Mouse (Mus musculus) myocyte (in vitro differentiated cells): ENCODE measurements around the gene Sypl. TPM values are rescaled to one million over a fixed set of nuclear protein-coding genes. Genes with fewer than 3 reads are reported as not detected.

Experiments
- H3K27me3 ChIP-seq: one replicate; pipeline ENCODE4 v1.6.1; 2011; ENCODE audit not compliant: control insufficient read depth, insufficient read depth, insufficient read length
- H3K36me3 ChIP-seq: one replicate; pipeline ENCODE4 v1.6.1; 2011; ENCODE audit not compliant: control insufficient read depth, insufficient read depth
- H3K4me2 ChIP-seq: one replicate; pipeline ENCODE4 v1.6.1; 2011; ENCODE audit warnings: low read depth, control low read depth
- H3K4me3 ChIP-seq: one replicate; pipeline ENCODE4 v1.5.1; 2011; ENCODE audit warnings: mild to moderate bottlenecking, control low read depth, moderate library complexity
- H3K79me2 ChIP-seq: one replicate; pipeline ENCODE4 v1.6.1; 2011; ENCODE audit not compliant: control insufficient read depth, insufficient read depth
- H3ac ChIP-seq: one replicate; pipeline ENCODE4 v1.6.1; 2011; ENCODE audit not compliant: control insufficient read depth, insufficient read length
- CEBPB ChIP-seq: IDR thresholded peaks from 2 replicates; pipeline ENCODE4 v1.6.1; 2011; ENCODE audit warnings: mild to moderate bottlenecking, moderate library complexity; ENCODE audit not compliant: poor library complexity, insufficient read depth, severe bottlenecking
- E2F4 ChIP-seq: IDR thresholded peaks from one replicate; pipeline ENCODE4 v1.6.1; 2011; ENCODE audit warnings: mild to moderate bottlenecking, control low read depth, moderate library complexity; ENCODE audit not compliant: insufficient read depth
- MAX ChIP-seq: IDR thresholded peaks from one replicate; pipeline ENCODE4 v1.6.1; 2011; ENCODE audit warnings: low read depth, mild to moderate bottlenecking, control low read depth
- MYOD1 ChIP-seq, 3 experiments: IDR thresholded peaks; one replicate each; pipeline ENCODE4 v1.6.1; 2011; ENCODE audit warnings: control low read depth in 2 of 3, low read depth in 2 of 3, mild to moderate bottlenecking in 2 of 3, moderate library complexity in 1 of 3; ENCODE audit not compliant: insufficient read length in 2 of 3, control insufficient read depth in 1 of 3
- MYOG ChIP-seq, 3 experiments: IDR thresholded peaks; one replicate each; pipeline ENCODE4 v1.6.1; 2011; ENCODE audit warnings: control low read depth in 2 of 3, low read depth in 2 of 3, mild to moderate bottlenecking in 2 of 3; ENCODE audit not compliant: insufficient read length in 2 of 3, control insufficient read depth in 1 of 3, insufficient read depth in 1 of 3
- POLR2A ChIP-seq: IDR thresholded peaks from one replicate; pipeline ENCODE4 v1.6.1; 2011; ENCODE audit warnings: low read depth, mild to moderate bottlenecking, control low read depth, moderate library complexity; ENCODE audit not compliant: insufficient read length
- POLR2AphosphoS2 ChIP-seq: IDR thresholded peaks from one replicate; pipeline ENCODE4 v1.6.1; 2011; ENCODE audit warnings: low read depth, control low read depth; ENCODE audit not compliant: insufficient read length
- REST ChIP-seq: IDR thresholded peaks from one replicate; pipeline ENCODE4 v1.6.1; 2011; ENCODE audit warnings: mild to moderate bottlenecking, control low read depth, moderate library complexity; ENCODE audit not compliant: insufficient read depth, insufficient read length
- SRF ChIP-seq: IDR thresholded peaks from one replicate; pipeline ENCODE4 v1.6.1; 2011; ENCODE audit warnings: low read depth; ENCODE audit not compliant: control insufficient read depth, insufficient read length
- TCF12 ChIP-seq: IDR thresholded peaks from one replicate; pipeline ENCODE4 v1.6.1; 2011; ENCODE audit warnings: mild to moderate bottlenecking, control low read depth; ENCODE audit not compliant: poor library complexity, insufficient read depth, severe bottlenecking
- TCF3 ChIP-seq: IDR thresholded peaks from one replicate; pipeline ENCODE4 v1.6.1; 2011; ENCODE audit warnings: low read depth, control low read depth; ENCODE audit not compliant: insufficient read length
- USF1 ChIP-seq: IDR thresholded peaks from one replicate; pipeline ENCODE4 v1.6.1; 2011; ENCODE audit warnings: low read depth, mild to moderate bottlenecking, control low read depth, moderate library complexity
- polyA plus RNA-seq: library from polyadenylated mRNA; unstranded; fragments of >200 nt; fragmentation: generic; extraction: Trizol; gene quantifications from one replicate; pipeline ENCODE4 v1.2.1, GENCODE M21; 2012; ENCODE audit warnings: missing spikeins

Sypl gene
- polyA plus RNA-seq, 1 experiment: 64.0 TPM

DNA sequence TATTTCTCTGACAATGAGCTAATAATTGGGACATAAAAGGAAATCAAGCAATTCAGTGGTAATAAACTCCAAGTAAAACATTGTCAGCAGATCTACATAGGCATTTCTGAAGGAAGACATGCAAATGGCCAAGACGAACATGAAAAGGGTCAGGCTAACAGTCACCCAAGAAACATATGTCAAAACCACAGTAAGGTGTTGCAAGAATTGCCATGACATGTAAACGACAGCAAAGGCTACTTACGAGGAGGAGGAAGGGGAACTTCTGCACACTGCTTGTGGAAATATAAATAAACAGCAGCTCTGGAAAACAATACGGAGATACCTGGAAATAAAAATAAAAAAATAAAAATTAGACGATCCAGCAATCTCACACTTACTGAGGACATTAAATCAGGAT lies 40.9 kb upstream of the Sypl start:
- H3K27me3 ChIP-seq: peaks cover 7% of the 10 kb centered on the region

DNA sequence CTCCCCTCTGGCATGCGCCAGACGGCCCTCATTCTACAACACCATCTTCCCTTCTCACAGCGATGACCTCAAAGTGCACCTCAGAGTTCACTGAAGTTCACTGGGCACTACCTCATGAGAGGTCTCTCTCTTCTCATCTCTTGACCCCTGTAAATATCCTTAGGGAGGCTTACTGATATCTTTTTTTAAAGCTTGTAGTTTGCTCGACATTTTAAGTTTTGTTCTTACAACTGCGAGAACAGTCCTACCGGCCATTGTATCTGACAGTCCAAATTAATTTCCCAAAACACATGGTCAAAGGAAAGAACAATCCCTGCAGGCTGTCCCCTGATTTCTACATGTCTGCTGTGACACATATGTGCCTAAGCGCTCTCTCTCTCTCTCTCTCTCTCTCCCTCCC lies 35.0 kb upstream of the Sypl start:
- H3K4me2 ChIP-seq: no peak overlapping the region
- no peaks in the 10 kb centered on the region for H3K79me2 ChIP-seq
- H3K27me3 ChIP-seq: no peaks in the 10 kb centered on the region
- no peak overlapping the region for H3K4me3 ChIP-seq
- H3ac ChIP-seq: no peak overlapping the region
- no peaks in the 10 kb centered on the region for H3K36me3 ChIP-seq
- TF ChIP-seq POLR2A: no peak
- no peak for TF ChIP-seq POLR2AphosphoS2
- no peak for TF ChIP-seq MYOG (IDR thresholded peaks at IDR 0.05; ENCODE audit: control insufficient read depth in 1 of 3, insufficient read depth in 1 of 3, insufficient read length in 2 of 3, low read depth in 2 of 3)
- TF ChIP-seq TCF12: no peak
- TF ChIP-seq CEBPB: no peak
- no peak for TF ChIP-seq MAX
- TF ChIP-seq E2F4: no peak
- TF ChIP-seq MYOD1 (IDR thresholded peaks at IDR 0.05; ENCODE audit: control insufficient read depth in 1 of 3, insufficient read length in 2 of 3, low read depth in 2 of 3): no peak
- no peak for TF ChIP-seq REST
- TF ChIP-seq SRF: no peak
- TF ChIP-seq USF1: no peak
- TF ChIP-seq TCF3: no peak

More for the DNA sequence above, 40.9 kb upstream of the Sypl start:
- TF ChIP-seq POLR2AphosphoS2 (no peak), MYOG (IDR thresholded peaks at IDR 0.05; ENCODE audit: control insufficient read depth in 1 of 3, insufficient read depth in 1 of 3, insufficient read length in 2 of 3, low read depth in 2 of 3) (no peak), MYOD1 (IDR thresholded peaks at IDR 0.05; ENCODE audit: control insufficient read depth in 1 of 3, insufficient read length in 2 of 3, low read depth in 2 of 3) (no peak), POLR2A (no peak), MAX (no peak), CEBPB (no peak), REST (no peak), USF1 (no peak), TCF3 (no peak), E2F4 (no peak), SRF (no peak), TCF12 (no peak)
- Histone ChIP-seq H3K4me3 (no peak overlapping the region), H3ac (no peak overlapping the region), H3K4me2 (no peak overlapping the region), H3K36me3 (no peaks in the 10 kb centered on the region), H3K79me2 (no peaks in the 10 kb centered on the region)

DNA sequence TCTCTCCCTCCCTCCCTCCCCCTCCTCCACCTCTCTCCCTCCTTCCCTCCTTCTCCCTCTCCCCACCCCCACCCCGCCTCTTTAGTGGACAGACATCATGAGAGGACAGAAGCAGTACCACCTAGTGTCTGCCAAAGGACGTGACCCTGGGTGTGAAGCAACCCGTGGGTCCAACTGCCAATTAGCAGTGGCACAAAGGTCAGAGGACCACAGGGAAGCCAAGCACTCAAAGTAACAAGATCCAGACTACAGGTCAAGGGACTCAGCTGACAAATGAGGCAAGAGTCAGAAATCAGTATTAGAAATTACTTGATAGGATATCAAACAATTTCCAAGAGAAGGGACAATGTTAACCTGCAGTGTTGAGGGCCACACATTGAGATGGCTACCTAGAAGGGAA lies 34.6 kb upstream of the Sypl start:
- no peak overlapping the region for H3K4me2 ChIP-seq
- no peak for TF ChIP-seq MYOD1 (IDR thresholded peaks at IDR 0.05; ENCODE audit: control insufficient read depth in 1 of 3, insufficient read length in 2 of 3, low read depth in 2 of 3)
- TF ChIP-seq MYOG (IDR thresholded peaks at IDR 0.05; ENCODE audit: control insufficient read depth in 1 of 3, insufficient read depth in 1 of 3, insufficient read length in 2 of 3, low read depth in 2 of 3): no peak
- no peak for TF ChIP-seq REST
- no peak for TF ChIP-seq USF1
- TF ChIP-seq CEBPB: no peak
- no peak for TF ChIP-seq TCF12
- TF ChIP-seq POLR2A: no peak
- TF ChIP-seq TCF3: no peak
- TF ChIP-seq POLR2AphosphoS2: no peak
- TF ChIP-seq MAX: no peak
- H3K4me3 ChIP-seq: no peak overlapping the region

DNA sequence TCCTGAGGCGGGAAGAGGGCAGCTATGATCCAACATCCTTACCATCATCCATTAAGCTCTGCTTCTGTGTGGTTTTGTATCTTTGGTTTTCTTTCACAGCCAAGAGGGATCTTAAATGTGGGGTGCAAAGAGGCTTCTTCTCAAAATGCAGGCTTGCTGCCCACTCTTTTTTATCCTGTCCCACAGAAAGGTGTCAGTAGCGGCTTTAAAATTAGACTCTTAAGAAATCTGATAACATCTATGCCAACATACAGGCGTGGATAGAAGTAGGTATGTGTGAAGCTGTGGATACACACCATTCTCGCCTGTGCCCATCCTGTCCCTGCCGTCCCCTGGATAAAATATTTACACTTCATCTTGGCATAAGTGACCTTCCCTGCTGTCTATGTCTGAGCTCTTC lies 34.2 kb upstream of the Sypl start:
- TF ChIP-seq CEBPB (no peak), MAX (no peak)
- Histone ChIP-seq H3ac (no peak overlapping the region), H3K4me3 (no peak overlapping the region), H3K4me2 (no peak overlapping the region), H3K27me3 (no peaks in the 10 kb centered on the region), H3K36me3 (no peaks in the 10 kb centered on the region), H3K79me2 (no peaks in the 10 kb centered on the region)

More for the DNA sequence above, 34.6 kb upstream of the Sypl start:
- Histone ChIP-seq H3ac (no peak overlapping the region), H3K79me2 (no peaks in the 10 kb centered on the region), H3K27me3 (no peaks in the 10 kb centered on the region), H3K36me3 (no peaks in the 10 kb centered on the region)

DNA sequence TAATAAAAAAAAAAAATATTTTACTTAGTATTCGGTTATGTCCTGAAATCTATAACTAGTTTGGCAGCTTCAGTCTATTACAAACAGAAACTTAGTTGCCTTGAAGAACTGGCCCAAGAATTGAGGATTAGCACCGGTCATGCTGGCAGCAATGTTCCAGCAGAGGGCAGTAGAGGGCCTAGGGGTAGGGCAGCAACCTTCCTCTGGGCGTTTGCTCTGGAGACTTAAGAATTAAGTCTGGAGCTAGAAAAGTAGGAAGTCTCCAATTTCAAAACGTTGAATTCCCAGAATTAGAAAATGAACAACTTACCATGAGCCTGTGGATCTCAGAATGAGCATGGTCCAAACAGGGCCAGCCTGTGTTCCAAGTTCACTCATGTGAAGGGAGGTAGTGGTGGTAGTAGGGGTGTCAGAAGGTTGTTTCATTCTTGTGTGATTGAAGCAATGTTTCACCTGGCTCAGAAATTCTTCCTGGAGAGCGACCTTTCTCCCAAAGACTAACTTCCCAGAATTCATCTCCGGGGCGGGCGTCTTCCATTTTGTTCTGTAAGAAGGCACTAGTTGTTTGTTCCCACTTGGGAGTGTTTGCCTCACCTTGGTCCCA lies 33.4 kb upstream of the Sypl start:
- Histone ChIP-seq H3ac (no peak overlapping the region), H3K36me3 (no peaks in the 10 kb centered on the region), H3K4me3 (no peak overlapping the region), H3K27me3 (no peaks in the 10 kb centered on the region), H3K79me2 (no peaks in the 10 kb centered on the region), H3K4me2 (no peak overlapping the region)
- no peak for TF ChIP-seq POLR2A

DNA sequence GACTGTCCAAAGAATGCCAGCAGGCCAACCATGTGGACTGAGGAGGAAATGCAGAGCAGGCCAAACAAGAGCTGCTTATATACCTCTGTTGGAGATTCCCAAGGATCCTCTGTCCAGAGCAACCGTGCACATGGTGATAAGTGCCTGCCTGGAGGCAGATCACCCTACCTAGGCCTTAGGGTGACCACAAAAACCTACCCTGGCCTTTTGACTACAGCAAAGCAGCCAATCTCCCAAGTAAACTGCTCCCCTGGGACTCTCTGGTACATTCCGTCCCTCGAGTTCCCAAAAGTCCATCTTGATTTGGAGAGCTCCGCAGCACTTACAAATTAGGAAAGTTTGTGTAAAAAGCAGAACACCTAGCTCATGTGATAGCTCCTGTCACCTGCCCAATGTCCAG lies 32.6 kb upstream of the Sypl start:
- H3K4me3 ChIP-seq: no peak overlapping the region
- no peak overlapping the region for H3K4me2 ChIP-seq
- H3K27me3 ChIP-seq: no peaks in the 10 kb centered on the region
- H3K36me3 ChIP-seq: no peaks in the 10 kb centered on the region
- no peak for TF ChIP-seq E2F4
- no peak for TF ChIP-seq REST
- TF ChIP-seq CEBPB: no peak
- no peak for TF ChIP-seq MAX
- TF ChIP-seq MYOD1 (IDR thresholded peaks at IDR 0.05; ENCODE audit: control insufficient read depth in 1 of 3, insufficient read length in 2 of 3, low read depth in 2 of 3): no peak
- no peak for TF ChIP-seq MYOG (IDR thresholded peaks at IDR 0.05; ENCODE audit: control insufficient read depth in 1 of 3, insufficient read depth in 1 of 3, insufficient read length in 2 of 3, low read depth in 2 of 3)
- TF ChIP-seq POLR2A: no peak
- TF ChIP-seq USF1: no peak
- H3ac ChIP-seq: peak overlapping the region; percentile 20
- no peaks in the 10 kb centered on the region for H3K79me2 ChIP-seq
